Mouse (Mus musculus) CH12.LX (cell line): ENCODE results near the gene Sgip1.

Experiments
- CTCF ChIP-seq, 2 experiments: IDR thresholded peaks in 1 of 2; conservative IDR thresholded peaks in 1 of 2; 2 replicates each; pipeline ENCODE4 v1.5.1; 2011 to 2012; ENCODE audit warnings: low read depth in 2 of 2, low read length in 2 of 2, improper control_type of control experiment in 1 of 2, inconsistent platforms in 1 of 2, mild to moderate bottlenecking in 1 of 2, moderate library complexity in 1 of 2
- EP300 ChIP-seq: IDR thresholded peaks from 2 replicates; pipeline ENCODE4 v1.6.1; 2011; ENCODE audit warnings: low read length, improper control_type of control experiment
- HCFC1 ChIP-seq: IDR thresholded peaks from 2 replicates; pipeline ENCODE4 v1.6.1; 2012; ENCODE audit warnings: low read depth, mild to moderate bottlenecking, inconsistent platforms, low read length, improper control_type of control experiment
- MAFK ChIP-seq: IDR thresholded peaks from 2 replicates; pipeline ENCODE4 v1.6.1; 2011; ENCODE audit warnings: low read length, improper control_type of control experiment; ENCODE audit not compliant: insufficient replicate concordance
- MYC ChIP-seq: IDR thresholded peaks from 2 replicates; pipeline ENCODE4 v1.6.1; 2011; ENCODE audit warnings: low read depth, mild to moderate bottlenecking, improper control_type of control experiment, low read length
- NELFE ChIP-seq: IDR thresholded peaks from 2 replicates; pipeline ENCODE4 v1.6.1; 2011; ENCODE audit warnings: low read depth, low read length, improper control_type of control experiment
- NRF1 ChIP-seq: IDR thresholded peaks from 2 replicates; pipeline ENCODE4 v1.6.1; 2014; ENCODE audit warnings: low read depth, mild to moderate bottlenecking, inconsistent platforms, low read length, improper control_type of control experiment, moderate library complexity
- POLR2A ChIP-seq: IDR thresholded peaks from 2 replicates; pipeline ENCODE4 v1.6.1; 2011; ENCODE audit warnings: low read depth, mild to moderate bottlenecking, improper control_type of control experiment, low read length
- RCOR1 ChIP-seq: conservative IDR thresholded peaks from 2 replicates; pipeline ENCODE4 v1.6.1; 2012; ENCODE audit warnings: low read depth, mild to moderate bottlenecking, inconsistent platforms, low read length, improper control_type of control experiment
- SMC3 ChIP-seq: IDR thresholded peaks from 2 replicates; pipeline ENCODE4 v1.6.1; 2011; ENCODE audit warnings: low read depth, low read length, improper control_type of control experiment
- TCF12 ChIP-seq: IDR thresholded peaks from 2 replicates; pipeline ENCODE4 v1.6.1; 2014; ENCODE audit warnings: low read depth, mild to moderate bottlenecking, inconsistent platforms, low read length, improper control_type of control experiment
- USF1 ChIP-seq: IDR thresholded peaks from 2 replicates; pipeline ENCODE4 v1.6.1; 2014; ENCODE audit warnings: low read depth, mild to moderate bottlenecking, inconsistent platforms, low read length, improper control_type of control experiment
- ZNF384 ChIP-seq: IDR thresholded peaks from 2 replicates; pipeline ENCODE4 v1.6.1; 2012; ENCODE audit warnings: low read depth, low read length, improper control_type of control experiment, inconsistent platforms

DNA sequence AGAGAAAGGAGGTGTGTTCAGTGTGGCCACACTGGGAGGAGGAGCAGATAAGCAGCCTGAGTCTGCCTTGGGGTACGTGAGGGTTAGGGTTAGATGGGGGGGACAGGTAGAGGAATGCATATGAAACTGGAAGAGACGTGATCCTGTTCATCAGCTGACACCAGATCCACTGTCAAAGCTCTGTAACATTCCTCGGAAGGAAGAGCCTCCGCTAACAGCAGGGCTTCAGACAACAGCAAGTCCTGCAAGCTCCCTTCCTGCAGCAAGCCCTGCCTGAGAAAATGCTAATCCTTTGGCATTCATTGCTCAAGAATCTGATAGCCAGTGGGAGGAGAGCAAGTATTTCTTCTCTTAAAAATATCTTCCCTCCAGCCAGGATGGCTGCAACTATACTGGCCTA, 272.4 kb downstream of the Sgip1 start:
- TF ChIP-seq CTCF (conservative IDR thresholded peaks at IDR 0.05 in 1 of 2, IDR thresholded peaks at IDR 0.05 in 1 of 2; ENCODE audit: low read depth in 2 of 2, low read length in 2 of 2) = no peak
- no peak for TF ChIP-seq HCFC1
- TF ChIP-seq POLR2A = no peak
- TF ChIP-seq NELFE = no peak
- TF ChIP-seq MAFK = no peak
- no peak for TF ChIP-seq EP300
- no peak for TF ChIP-seq TCF12
- TF ChIP-seq RCOR1 = no peak
- TF ChIP-seq USF1 = no peak
- no peak for TF ChIP-seq NRF1
- no peak for TF ChIP-seq ZNF384
- no peak for TF ChIP-seq MYC
- no peak for TF ChIP-seq SMC3
